Mouse (Mus musculus) small intestine, adult 2 months (tissue): ENCODE data around the gene Txnip. TPM values are rescaled to one million over a fixed set of nuclear protein-coding genes. Genes with fewer than 3 reads are reported as not detected.

Experiments used
- H3K27ac ChIP-seq: fragments of 200-500 bp; 2 replicates; pipeline ENCODE4 v1.5.1; 2012; ENCODE audit warnings: low read depth, low read length, control low read depth, inconsistent platforms; ENCODE audit not compliant: insufficient read depth
- H3K27me3 ChIP-seq: fragments of 200-500 bp; 2 replicates; pipeline ENCODE4 v1.6.1; 2012; ENCODE audit warnings: mild to moderate bottlenecking, moderate library complexity, low read length, inconsistent platforms; ENCODE audit not compliant: control insufficient read depth, insufficient read depth
- H3K36me3 ChIP-seq: fragments of 200-500 bp; 2 replicates; pipeline ENCODE4 v1.6.1; 2012; ENCODE audit warnings: mild to moderate bottlenecking, low read length, control low read depth, inconsistent platforms; ENCODE audit not compliant: control insufficient read depth, insufficient read depth
- H3K4me1 ChIP-seq: fragments of 200-500 bp; 2 replicates; pipeline ENCODE4 v1.6.1; 2012; ENCODE audit warnings: low read length, inconsistent platforms, mixed read lengths; ENCODE audit not compliant: control insufficient read depth, insufficient read depth, insufficient read length
- H3K4me3 ChIP-seq: fragments of 200-500 bp; 2 replicates; pipeline ENCODE4 v1.5.1; 2012; ENCODE audit warnings: low read depth, mild to moderate bottlenecking, control low read depth, inconsistent platforms, low read length, moderate library complexity
- CTCF ChIP-seq: fragments of 200-500 bp; IDR thresholded peaks from 2 replicates; pipeline ENCODE4 v1.5.1; 2012; ENCODE audit warnings: low read depth, mild to moderate bottlenecking, control low read depth, inconsistent platforms, low read length, moderate library complexity, mixed read lengths; ENCODE audit not compliant: insufficient replicate concordance, insufficient read length; ENCODE audit errors: extremely low read depth
- POLR2A ChIP-seq: fragments of 200-500 bp; IDR thresholded peaks from 2 replicates; pipeline ENCODE4 v1.6.1; 2012; ENCODE audit warnings: low read depth, mild to moderate bottlenecking, control low read depth, inconsistent platforms, low read length, moderate library complexity
- WGBS: fragments of 180-500 bp; shearing (Covaris S2); methylation state at CpG from one replicate; pipeline ENCODE4 v1.1.7; 2018; 5-methylcytosine and 5-hydroxymethylcytosine counted together
- polyA plus RNA-seq: library from polyadenylated mRNA; depleted of rRNA; stranded (reverse); fragments of >200 nt; gene quantifications from 2 replicates; pipeline ENCODE4 v1.2.3, GENCODE M21; 2012

Gene Txnip
- polyA plus RNA-seq, 1 experiment, result 384 TPM

DNA sequence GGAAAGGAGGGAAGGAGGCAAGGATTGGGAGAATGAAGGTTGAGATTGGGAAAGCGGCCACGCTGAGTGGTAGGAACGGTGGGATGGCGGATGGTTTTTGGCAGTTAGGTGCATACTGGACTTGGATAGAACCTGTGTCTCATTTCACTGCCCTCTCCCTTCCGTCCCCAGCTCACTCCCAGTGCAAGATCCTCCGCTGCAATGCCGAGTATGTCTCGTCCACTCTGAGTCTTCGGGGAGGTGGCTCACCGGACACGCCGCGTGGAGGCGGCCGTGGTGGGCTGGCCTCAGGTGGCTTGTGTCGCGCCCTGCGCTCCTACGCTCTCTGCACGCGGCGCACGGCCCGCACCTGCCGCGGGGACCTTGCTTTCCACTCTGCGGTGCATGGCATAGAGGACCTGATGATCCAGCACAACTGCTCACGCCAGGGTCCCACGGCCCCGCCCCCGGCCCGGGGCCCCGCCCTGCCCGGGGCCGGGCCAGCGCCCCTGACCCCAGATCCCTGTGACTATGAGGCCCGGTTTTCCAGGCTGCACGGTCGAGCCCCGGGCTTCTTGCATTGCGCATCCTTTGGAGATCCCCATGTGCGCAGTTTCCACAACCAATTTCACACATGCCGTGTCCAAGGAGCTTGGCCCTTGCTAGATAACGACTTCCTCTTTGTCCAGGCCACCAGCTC, 30.8 kb upstream of the Txnip start:
- Histone ChIP-seq H3K4me3 (no peak overlapping the region), H3K36me3 (no peaks in the 10 kb centered on the region), H3K27ac (no peak overlapping the region), H3K27me3 (peaks cover 21% of the 10 kb centered on the region), H3K4me1 (no peaks in the 10 kb centered on the region; the same call in 1 of the 2 replicates)
- no peak for TF ChIP-seq POLR2A
- TF ChIP-seq CTCF, result no peak
- 6% methylated on average over 44 of the region's 44 CpGs for WGBS

DNA sequence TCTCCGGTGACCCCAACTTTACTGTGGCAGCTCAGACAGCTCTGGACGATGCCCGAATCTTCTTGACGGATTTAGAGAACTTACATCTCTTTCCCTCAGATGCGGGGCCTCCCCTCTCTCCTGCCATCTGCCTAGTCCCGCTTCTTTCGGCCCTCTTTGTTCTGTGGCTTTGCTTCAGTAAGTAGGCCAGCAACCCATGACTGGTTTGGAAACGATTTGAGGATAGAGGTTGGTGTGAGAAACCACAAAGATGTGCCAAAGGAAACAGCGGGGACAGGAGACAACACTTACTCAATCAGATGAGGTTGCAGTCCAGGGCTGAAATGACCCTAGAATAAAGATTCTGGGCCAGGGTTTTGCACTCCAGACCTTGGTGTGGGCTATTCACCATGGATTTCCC, 29.3 kb upstream of the Txnip start:
- 70% methylated on average over 9 of the region's 9 CpGs for WGBS
- Histone ChIP-seq H3K4me1 (no peaks in the 10 kb centered on the region; the same call in 1 of the 2 replicates), H3K27ac (no peak overlapping the region), H3K36me3 (no peaks in the 10 kb centered on the region), H3K27me3 (peaks cover 21% of the 10 kb centered on the region), H3K4me3 (no peak overlapping the region)
- TF ChIP-seq POLR2A, result no peak
- TF ChIP-seq CTCF, result no peak

DNA sequence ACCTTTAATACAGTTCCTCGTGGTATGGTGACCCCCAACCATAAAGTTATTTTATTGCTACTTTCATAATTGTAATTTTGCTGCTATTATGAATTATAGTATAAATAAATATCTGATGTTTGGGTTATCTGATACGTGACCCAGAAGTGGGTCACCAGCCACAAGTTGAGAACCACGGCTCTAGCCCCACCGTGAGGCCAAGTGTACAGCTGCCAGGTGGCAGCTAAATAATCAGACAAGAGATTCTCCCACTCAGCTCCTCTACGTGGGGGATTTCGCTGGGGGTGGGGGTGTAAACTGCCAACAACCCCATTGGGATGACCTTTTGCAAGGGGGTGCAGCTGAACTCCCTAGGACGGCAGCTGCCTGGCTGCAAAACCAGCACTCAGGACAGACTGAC, 25.7 kb upstream of the Txnip start:
- no peak overlapping the region for H3K4me3 ChIP-seq
- no peaks in the 10 kb centered on the region; the same call in 1 of the 2 replicates for H3K4me1 ChIP-seq
- 41% methylated on average over 7 of the region's 7 CpGs for WGBS
- no peak overlapping the region for H3K27ac ChIP-seq
- no peak for TF ChIP-seq CTCF
- H3K36me3 ChIP-seq, result no peaks in the 10 kb centered on the region
- H3K27me3 ChIP-seq, result peaks cover 10% of the 10 kb centered on the region

DNA sequence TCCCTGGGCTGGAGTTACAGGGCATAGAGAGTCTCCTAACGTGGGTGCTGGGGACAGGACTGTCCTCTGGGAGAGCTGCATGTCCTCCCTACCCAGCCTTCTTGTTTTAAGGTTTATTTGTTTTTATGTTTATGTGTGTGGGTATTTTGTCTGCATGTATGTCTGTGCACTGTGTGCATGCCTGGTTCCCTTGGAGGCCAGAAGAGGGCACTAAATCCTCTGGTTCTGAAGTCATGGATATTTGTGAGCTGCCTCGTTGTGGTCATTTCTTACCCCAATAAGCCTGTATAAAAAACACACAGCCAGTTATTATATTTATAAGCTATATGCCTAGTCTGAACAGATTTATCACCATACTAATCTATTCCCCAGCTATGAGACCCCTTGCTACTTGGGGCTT, 23.5 kb upstream of the Txnip start:
- WGBS, result 59% methylated on average over 2 of the region's 2 CpGs
- Histone ChIP-seq H3K4me1 (no peaks in the 10 kb centered on the region), H3K4me3 (no peak overlapping the region), H3K27ac (no peak overlapping the region), H3K27me3 (no peaks in the 10 kb centered on the region; the same call in 1 of the 2 replicates), H3K36me3 (no peaks in the 10 kb centered on the region)
- TF ChIP-seq CTCF (no peak), POLR2A (no peak)

DNA sequence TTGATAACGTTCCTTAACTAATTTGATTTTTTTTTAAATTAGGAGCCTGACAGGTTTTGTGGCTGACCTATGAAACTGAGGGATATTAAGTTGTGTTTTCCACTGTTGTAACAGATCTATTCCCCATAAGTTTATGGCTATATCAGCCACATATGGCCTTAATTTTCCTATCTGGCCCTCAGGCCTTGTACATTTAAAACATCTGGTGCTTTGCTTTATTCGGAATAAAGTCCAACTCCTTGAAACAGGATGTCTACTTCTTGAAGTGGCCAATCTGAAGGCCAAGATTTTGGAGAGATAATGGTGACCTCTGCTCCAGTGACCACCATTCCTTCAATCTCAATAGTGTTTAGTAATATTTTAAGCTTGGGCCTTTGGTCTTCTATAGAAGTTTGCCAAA, 18.4 kb upstream of the Txnip start:
- WGBS, result 67% methylated on average over 2 of the region's 2 CpGs

DNA sequence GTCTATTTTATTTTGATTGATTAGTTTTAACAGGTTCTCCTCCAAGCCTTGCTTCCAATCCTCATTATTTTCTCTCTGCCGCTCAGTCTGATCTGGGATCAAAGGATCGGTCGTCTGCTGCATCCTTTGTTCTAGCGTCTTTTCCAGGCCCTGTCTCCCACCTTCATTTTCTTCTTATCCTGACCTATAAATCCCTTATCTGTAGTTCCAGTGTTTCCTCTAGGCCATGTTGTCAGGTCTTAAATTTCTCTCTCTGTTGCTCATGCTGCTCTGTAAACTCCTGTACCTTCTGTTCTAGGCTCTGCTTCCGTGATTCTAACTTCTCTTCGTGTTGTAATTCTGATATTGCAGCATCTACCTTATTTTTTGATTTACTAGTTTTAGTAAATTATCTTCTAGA, 17.0 kb upstream of the Txnip start:
- Histone ChIP-seq H3K4me3 (no peak overlapping the region), H3K4me1 (no peaks in the 10 kb centered on the region), H3K27ac (no peak overlapping the region), H3K36me3 (no peaks in the 10 kb centered on the region), H3K27me3 (no peaks in the 10 kb centered on the region; the same call in 1 of the 2 replicates)
- WGBS, result 66% methylated on average over 6 of the region's 6 CpGs
- TF ChIP-seq CTCF (no peak), POLR2A (no peak)

More for the DNA sequence above, 18.4 kb upstream of the Txnip start:
- no peak overlapping the region for H3K4me3 ChIP-seq
- H3K27ac ChIP-seq, result no peak overlapping the region
- no peak for TF ChIP-seq CTCF
- TF ChIP-seq POLR2A, result no peak
- H3K4me1 ChIP-seq, result no peaks in the 10 kb centered on the region
- H3K36me3 ChIP-seq, result no peaks in the 10 kb centered on the region
- no peaks in the 10 kb centered on the region; the same call in 1 of the 2 replicates for H3K27me3 ChIP-seq

DNA sequence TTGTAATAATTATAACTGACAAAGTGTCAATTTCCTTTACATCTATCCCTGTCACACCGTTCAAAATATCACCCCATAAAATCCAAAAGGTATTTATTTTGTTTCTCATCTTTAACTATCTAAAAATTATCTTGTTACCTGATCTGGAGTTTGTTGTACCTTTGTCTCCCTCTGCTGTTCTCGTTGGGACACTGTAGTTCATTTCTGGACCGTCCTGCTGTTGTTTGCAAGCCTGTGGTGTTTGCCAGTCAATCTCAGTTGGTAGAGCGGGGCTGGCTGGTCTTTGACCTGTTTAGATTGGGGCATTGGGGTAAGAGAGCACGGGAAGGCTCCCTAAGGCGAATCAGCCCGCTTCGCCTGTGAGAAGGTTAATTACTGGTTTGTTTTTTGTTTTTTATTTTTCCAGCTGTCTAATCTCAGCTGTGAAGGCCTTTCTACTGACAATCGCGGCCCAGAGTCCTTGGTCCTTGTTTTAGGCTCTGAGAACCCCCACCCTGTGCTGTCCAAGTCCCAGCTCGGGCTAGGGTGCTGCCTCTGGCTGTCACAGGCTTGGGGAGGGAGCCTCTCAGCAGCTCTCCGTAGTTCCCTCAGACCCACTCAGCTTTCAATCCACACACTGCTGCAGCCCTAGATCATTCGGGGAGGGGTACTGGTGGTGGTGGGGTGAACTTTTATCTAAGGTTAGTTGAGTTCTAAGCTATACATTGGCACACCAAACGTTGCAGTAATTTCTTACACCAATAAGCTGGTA, 16.3 kb upstream of the Txnip start:
- TF ChIP-seq CTCF (no peak), POLR2A (no peak)
- Histone ChIP-seq H3K4me1 (no peaks in the 10 kb centered on the region), H3K36me3 (no peaks in the 10 kb centered on the region), H3K27me3 (no peaks in the 10 kb centered on the region; the same call in 1 of the 2 replicates), H3K27ac (no peak overlapping the region), H3K4me3 (no peak overlapping the region)
- WGBS, result 29% methylated on average over 14 of the region's 14 CpGs
